Mouse (Mus musculus) neural tube, embryonic 13.5 days (tissue): ENCODE data around the gene Inpp1. TPM values are rescaled to one million over a fixed set of nuclear protein-coding genes. Genes with fewer than 3 reads are reported as not detected.
"Not testable (repeated sequence)": the region's sequence is repeated elsewhere in the genome, so short reads cannot be mapped to it uniquely, and the experiment has no call there.

Experiments
- ATAC-seq: fragments of 200-750 bp; cut with Nextera tagmentation; 2 replicates; pipeline ENCODE4 v1.8.0; 2017; ENCODE audit warnings: low read depth, mild to moderate bottlenecking, moderate TSS enrichment, moderate library complexity
- H3K27ac ChIP-seq: fragments of 300-500 bp; sonication (generic); replicated peaks from 2 replicates; pipeline ENCODE4 v1.5.1; 2015; ENCODE audit warnings: moderate library complexity, mild to moderate bottlenecking, inconsistent platforms
- H3K27me3 ChIP-seq: fragments of 300-500 bp; sonication (generic); 2 replicates; pipeline ENCODE4 v1.6.1; 2015; ENCODE audit warnings: mild to moderate bottlenecking, inconsistent platforms
- H3K36me3 ChIP-seq: fragments of 300-500 bp; sonication (generic); 2 replicates; pipeline ENCODE4 v1.6.1; 2015; ENCODE audit warnings: mild to moderate bottlenecking, inconsistent platforms
- H3K4me1 ChIP-seq: fragments of 300-500 bp; sonication (generic); replicated peaks from 2 replicates; pipeline ENCODE4 v1.6.1; 2015; ENCODE audit warnings: inconsistent platforms
- H3K4me2 ChIP-seq: fragments of 300-500 bp; sonication (generic); 2 replicates; pipeline ENCODE4 v1.6.1; 2015; ENCODE audit warnings: inconsistent platforms, mild to moderate bottlenecking, moderate library complexity
- H3K4me3 ChIP-seq: fragments of 300-500 bp; sonication (generic); 2 replicates; pipeline ENCODE4 v1.5.1; 2015; ENCODE audit warnings: mild to moderate bottlenecking, inconsistent platforms
- H3K9ac ChIP-seq: fragments of 300-500 bp; sonication (generic); 2 replicates; pipeline ENCODE4 v1.6.1; 2015; ENCODE audit warnings: moderate library complexity, mild to moderate bottlenecking, inconsistent platforms
- H3K9me3 ChIP-seq: fragments of 300-500 bp; sonication (generic); 2 replicates; pipeline ENCODE4 v1.6.1; 2016; ENCODE audit warnings: inconsistent platforms
- WGBS: fragments of 180-500 bp; shearing (Covaris S2); methylation state at CpG from one replicate; pipeline ENCODE4 v1.1.7; 2015; 5-methylcytosine and 5-hydroxymethylcytosine counted together
- polyA plus RNA-seq: library from polyadenylated mRNA; unstranded; fragments of >200 nt; fragmentation: Nextera tagmentation; extraction: Ambion mirVana; gene quantifications from 2 replicates; pipeline ENCODE4 v1.2.1, GENCODE M21; 2015

Inpp1 gene
- 28.6 and 29.3 TPM in 2 replicates for polyA plus RNA-seq

GRCm38 (mm10) chr1:52816910-52817812, at the start of gene Inpp1:
Gene Inpp1, minus strand, starts transcription at chr1:52817688.
- Histone ChIP-seq H3K4me2 (peak within 1 kb of the TSS; percentile 71), H3K36me3 (no peaks in the 10 kb centered on the region), H3K4me1 (peaks cover 26% of the 10 kb centered on the region), H3K27me3 (no peaks in the 10 kb centered on the region), H3K9me3 (no peaks in the 10 kb centered on the region), H3K9ac (peak within 1 kb of the TSS; percentile 93), H3K27ac (peak within 1 kb of the TSS; percentile 87), H3K4me3 (peak within 1 kb of the TSS; percentile 77)
- peak; percentile 92 for ATAC-seq
- WGBS = 1% methylated on average over 59 of the region's 59 CpGs

- Histone ChIP-seq H3K27me3 (no peaks in the 10 kb centered on the region), H3K4me2 (no peak overlapping the region), H3K27ac (no peak overlapping the region), H3K4me3 (no peak overlapping the region), H3K9ac (no peak overlapping the region), H3K36me3 (peaks cover 9% of the 10 kb centered on the region; the same call in 1 of the 2 replicates), H3K4me1 (no peaks in the 10 kb centered on the region), H3K9me3 (no peaks in the 10 kb centered on the region)
- ATAC-seq = no peak
- 94% methylated on average over 3 of the region's 3 CpGs for WGBS
Observed at GRCm38 (mm10) chr1:52866007-52866406, 48.5 kb upstream of the Inpp1 start.

- peaks cover 22% of the 10 kb centered on the region for H3K36me3 ChIP-seq
- 94% methylated on average over 1 of the region's 1 CpGs for WGBS
- no peak overlapping the region for H3K9ac ChIP-seq
- H3K9me3 ChIP-seq = no peaks in the 10 kb centered on the region
- no peak for ATAC-seq
- H3K4me2 ChIP-seq = no peak overlapping the region
- H3K27me3 ChIP-seq = no peaks in the 10 kb centered on the region
- H3K27ac ChIP-seq = no peak overlapping the region
- no peak overlapping the region for H3K4me3 ChIP-seq
- H3K4me1 ChIP-seq = no peaks in the 10 kb centered on the region
Observed at GRCm38 (mm10) chr1:52864220-52864619, 46.7 kb upstream of the Inpp1 start.

- Histone ChIP-seq H3K4me3 (no peak overlapping the region), H3K4me2 (no peak overlapping the region), H3K9ac (no peak overlapping the region), H3K9me3 (no peaks in the 10 kb centered on the region), H3K27ac (no peak overlapping the region), H3K36me3 (peaks cover 13% of the 10 kb centered on the region), H3K4me1 (no peaks in the 10 kb centered on the region), H3K27me3 (no peaks in the 10 kb centered on the region)
- 87% methylated on average over 7 of the region's 7 CpGs for WGBS
- ATAC-seq = no peak
Observed at GRCm38 (mm10) chr1:52855904-52856601, 38.6 kb upstream of the Inpp1 start.

GRCm38 (mm10) chr1:52854029-52854428, 36.5 kb upstream of the Inpp1 start:
- not testable (repeated sequence) for H3K9me3 ChIP-seq, H3K4me3 ChIP-seq, ATAC-seq, H3K9ac ChIP-seq, H3K27ac ChIP-seq, H3K4me2 ChIP-seq, H3K36me3 ChIP-seq, H3K4me1 ChIP-seq, H3K27me3 ChIP-seq
- 94% methylated on average over 1 of the region's 1 CpGs for WGBS

- Histone ChIP-seq H3K9me3 (no peaks in the 10 kb centered on the region), H3K4me1 (peaks cover 14% of the 10 kb centered on the region), H3K4me3 (no peak overlapping the region), H3K27me3 (no peaks in the 10 kb centered on the region), H3K36me3 (no peaks in the 10 kb centered on the region), H3K9ac (no peak overlapping the region), H3K4me2 (no peak overlapping the region), H3K27ac (no peak overlapping the region)
- WGBS = 70% methylated on average over 4 of the region's 4 CpGs
- no peak for ATAC-seq
Observed at GRCm38 (mm10) chr1:52849422-52849821, 31.9 kb upstream of the Inpp1 start.

- no peak for ATAC-seq
- WGBS = 93% methylated on average over 4 of the region's 4 CpGs
Observed at GRCm38 (mm10) chr1:52846556-52846955, 29.1 kb upstream of the Inpp1 start.

GRCm38 (mm10) chr1:52844782-52845665, 27.5 kb upstream of the Inpp1 start, which contains the start of gene Hibch:
Gene Hibch, plus strand, starts transcription at chr1:52844929.
- Histone ChIP-seq H3K36me3 (no peaks in the 10 kb centered on the region), H3K4me1 (peaks cover 19% of the 10 kb centered on the region), H3K9ac (peak within 1 kb of the TSS; percentile 79), H3K9me3 (no peaks in the 10 kb centered on the region), H3K4me3 (peak within 1 kb of the TSS; percentile 62), H3K4me2 (peak within 1 kb of the TSS; percentile 72), H3K27me3 (no peaks in the 10 kb centered on the region), H3K27ac (peak within 1 kb of the TSS; percentile 84)
- 2% methylated on average over 45 of the region's 45 CpGs for WGBS
- peak; percentile 100 for ATAC-seq

More at GRCm38 (mm10) chr1:52846556-52846955, 29.1 kb upstream of the Inpp1 start:
- Histone ChIP-seq H3K36me3 (no peaks in the 10 kb centered on the region), H3K9ac (no peak overlapping the region), H3K27ac (no peak overlapping the region), H3K4me2 (no peak overlapping the region), H3K4me3 (no peak overlapping the region), H3K4me1 (peaks cover 19% of the 10 kb centered on the region), H3K27me3 (no peaks in the 10 kb centered on the region), H3K9me3 (no peaks in the 10 kb centered on the region)

GRCm38 (mm10) chr1:52844354-52844753, 26.9 kb upstream of the Inpp1 start:
- H3K9ac ChIP-seq = no peak overlapping the region
- H3K4me2 ChIP-seq = peak overlapping the region; percentile 72

GRCm38 (mm10) chr1:52839099-52839498, 21.6 kb upstream of the Inpp1 start:
- no peak for ATAC-seq
- Histone ChIP-seq H3K27ac (no peak overlapping the region), H3K4me2 (no peak overlapping the region), H3K4me1 (peaks cover 2% of the 10 kb centered on the region; the same call in 1 of the 2 replicates), H3K4me3 (no peak overlapping the region), H3K27me3 (no peaks in the 10 kb centered on the region), H3K9ac (no peak overlapping the region), H3K9me3 (no peaks in the 10 kb centered on the region), H3K36me3 (no peaks in the 10 kb centered on the region)
- 91% methylated on average over 3 of the region's 3 CpGs for WGBS

More at GRCm38 (mm10) chr1:52844354-52844753, 26.9 kb upstream of the Inpp1 start:
- peaks cover 19% of the 10 kb centered on the region for H3K4me1 ChIP-seq
- ATAC-seq = peak; percentile 52
- peak overlapping the region; percentile 62 for H3K4me3 ChIP-seq
- no peak overlapping the region for H3K27ac ChIP-seq
- 18% methylated on average over 3 of the region's 3 CpGs for WGBS
- no peaks in the 10 kb centered on the region for H3K27me3 ChIP-seq
- no peaks in the 10 kb centered on the region for H3K36me3 ChIP-seq
- no peaks in the 10 kb centered on the region for H3K9me3 ChIP-seq

- peak overlapping the region; percentile 87; the same call in 1 of the 2 replicates for H3K27ac ChIP-seq
- no peaks in the 10 kb centered on the region for H3K27me3 ChIP-seq
- peak overlapping the region; percentile 77 for H3K4me3 ChIP-seq
- 5% methylated on average over 7 of the region's 7 CpGs for WGBS
- no peaks in the 10 kb centered on the region for H3K36me3 ChIP-seq
- peak overlapping the region; percentile 93 for H3K9ac ChIP-seq
- H3K4me1 ChIP-seq = peaks cover 26% of the 10 kb centered on the region
- peak overlapping the region; percentile 71 for H3K4me2 ChIP-seq
- no peaks in the 10 kb centered on the region for H3K9me3 ChIP-seq
- no peak; the same call in 1 of the 2 replicates for ATAC-seq
Observed at GRCm38 (mm10) chr1:52817813-52818147, 292 bp upstream of the Inpp1 start.
